Mouse (Mus musculus): ENCODE data around the gene Mrpl3. TPM values are rescaled to one million over a fixed set of nuclear protein-coding genes. Genes with fewer than 3 reads are reported as not detected.
"Not testable (repeated sequence)": the region's sequence is repeated elsewhere in the genome, so short reads cannot be mapped to it uniquely, and the experiment has no call there.

The Mrpl3 gene
- 10 to 100 TPM; 79.2 to 97.6 TPM for total RNA-seq (2021)
- polyA plus RNA-seq (2012; rRNA removed) = 64.9 and 94.1 TPM in 2 replicates
- long read RNA-seq, transcript Mrpl3-201 (10 exons, 3,972 nt) = major isoform, 53 of 56 reads
- long read RNA-seq, partial matches to known transcripts = 0 of 56 reads
- long read RNA-seq, other reads (novel, unspliced or antisense) = 2 of 56 reads

DNA sequence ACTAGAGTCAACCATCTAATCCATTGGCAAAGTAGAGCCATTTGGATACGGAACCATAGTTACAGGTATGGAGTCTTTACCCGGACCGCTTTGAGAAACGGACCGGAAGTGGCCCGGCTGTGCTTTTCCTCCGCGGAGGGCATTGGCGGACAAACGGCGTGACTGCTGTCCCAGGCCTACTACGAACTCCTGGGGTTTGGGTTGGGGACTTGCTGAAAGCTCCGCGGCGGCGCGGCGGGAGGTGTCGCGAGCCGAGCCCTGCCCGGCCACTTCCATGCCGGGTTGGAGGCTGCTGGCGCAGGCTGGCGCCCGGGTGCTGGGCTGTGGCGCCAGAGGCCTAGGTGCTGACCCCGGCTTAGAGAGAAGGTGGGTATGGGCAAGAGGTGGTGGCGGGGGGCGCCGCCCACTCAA, at the start of gene Mrpl3:
Mrpl3 (plus strand) TSS at position 93 of the 411 bp plus-strand sequence.
- DNase-seq = peak; percentile 88

DNA sequence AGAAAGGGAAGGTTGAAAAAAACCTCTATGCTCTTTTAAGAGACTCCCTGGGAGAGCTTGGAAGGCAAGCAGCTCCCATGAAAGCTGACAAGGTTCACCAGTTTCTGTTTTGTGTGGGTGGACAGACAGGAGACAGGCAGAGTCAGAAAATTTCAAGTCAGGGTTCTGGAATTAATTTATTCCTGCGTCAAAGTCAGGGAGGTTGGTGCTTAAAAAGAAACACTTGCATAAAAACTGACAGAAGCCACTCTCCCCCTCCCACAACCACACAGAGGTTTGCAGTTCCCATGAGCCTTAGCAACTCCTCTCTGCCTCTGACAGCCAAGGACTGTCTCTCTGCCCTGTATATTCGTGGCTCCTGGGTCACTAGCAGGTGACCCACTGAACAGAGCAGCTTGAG, 42.3 kb upstream of the Mrpl3 start:
- no peak for DNase-seq

DNA sequence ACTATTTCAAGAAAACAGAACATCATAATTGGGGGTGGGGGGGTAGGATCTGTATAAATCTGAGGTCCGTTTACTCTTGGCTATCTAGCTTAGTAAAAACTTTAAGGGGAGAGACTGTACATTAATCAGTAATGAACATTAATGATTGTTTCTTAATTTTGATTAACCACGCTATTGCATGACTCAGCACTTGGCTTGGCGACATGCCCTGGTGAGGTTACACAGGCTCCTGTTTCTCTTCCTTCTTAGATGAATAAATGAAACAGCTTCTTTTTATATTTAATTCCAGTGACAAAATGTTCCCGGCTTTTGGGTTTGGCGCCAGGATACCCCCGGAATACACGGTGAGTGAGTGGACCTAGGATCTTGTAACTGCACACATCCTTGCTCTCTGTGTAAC, 34.9 kb upstream of the Mrpl3 start:
- no peak for DNase-seq

DNA sequence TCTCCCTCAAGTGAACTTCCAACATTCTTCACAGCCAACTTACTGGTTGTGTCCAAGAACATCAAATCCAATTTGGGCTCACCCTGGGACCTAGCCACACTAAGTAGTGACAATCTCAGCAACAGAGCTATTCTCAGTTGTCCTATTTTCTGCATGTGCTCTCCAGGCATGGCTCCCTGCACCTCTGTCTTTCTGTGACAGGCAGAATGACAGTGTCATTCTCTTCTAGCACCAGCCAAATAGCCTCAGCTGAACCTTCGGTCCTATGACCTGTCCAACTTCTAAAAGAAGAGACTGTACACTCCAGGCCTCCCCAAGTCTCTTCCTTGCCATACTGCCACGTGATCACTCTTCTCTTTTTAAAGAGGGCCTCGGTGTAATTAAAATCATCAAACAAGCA, 24.7 kb upstream of the Mrpl3 start:
- DNase-seq = no peak

DNA sequence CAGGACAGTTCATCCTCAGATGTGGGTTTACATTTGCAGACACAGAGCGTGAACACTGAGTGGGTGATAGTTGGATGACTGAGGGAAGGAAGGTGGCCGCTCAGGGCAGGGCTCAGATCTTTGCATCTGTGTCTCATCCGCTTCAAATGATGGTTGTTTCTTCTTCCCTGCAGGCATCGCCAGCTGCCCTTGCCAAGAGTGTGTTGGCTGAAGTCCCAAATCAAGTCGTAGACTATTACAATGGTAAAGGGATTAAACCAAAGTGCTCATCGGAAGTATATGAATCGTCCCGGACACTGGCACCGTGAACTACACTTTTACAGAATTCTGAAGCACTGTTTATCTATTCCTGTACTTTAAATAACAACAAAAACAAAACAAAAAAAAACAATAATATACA, 20.5 kb upstream of the Mrpl3 start:
- DNase-seq = no peak

DNA sequence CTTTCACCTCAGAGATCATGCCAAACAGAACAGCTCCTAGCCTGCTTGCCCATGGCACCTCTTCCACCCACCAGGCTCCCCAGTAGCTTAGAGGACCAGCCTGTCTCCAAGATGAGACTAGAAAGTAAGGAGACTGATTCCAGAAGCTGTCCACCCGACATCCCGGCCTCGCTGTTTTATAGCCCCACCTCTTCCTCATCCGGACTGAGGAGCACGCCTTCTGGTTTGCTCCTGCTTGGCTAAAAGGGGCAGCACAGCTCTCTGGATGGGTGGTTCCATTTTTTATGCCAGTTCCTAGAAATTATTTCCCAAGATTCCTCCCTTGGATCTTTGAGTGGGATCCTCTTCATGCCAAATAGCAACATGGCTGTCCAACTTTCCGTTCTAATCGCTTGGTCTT, 19.4 kb upstream of the Mrpl3 start:
- no peak for DNase-seq

DNA sequence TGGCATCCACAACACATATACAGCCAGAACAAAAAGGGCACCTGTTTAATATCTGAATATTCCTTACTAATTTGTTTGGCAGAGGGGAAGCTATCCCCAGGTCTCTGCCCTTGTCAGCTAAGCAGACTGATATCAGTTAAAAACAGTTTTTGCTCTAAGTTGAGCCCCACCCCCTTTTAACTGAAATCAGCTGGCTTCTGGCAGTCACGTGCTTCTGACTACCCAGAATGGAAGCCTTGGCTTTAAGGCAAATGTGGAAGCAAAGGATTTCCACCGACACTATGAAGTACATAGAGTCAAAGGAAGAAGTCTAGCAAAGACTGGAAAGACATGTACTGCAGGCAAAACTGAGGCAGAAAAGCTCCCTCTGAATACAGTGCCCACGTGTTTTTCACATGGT, 15.2 kb upstream of the Mrpl3 start:
- no peak for DNase-seq

DNA sequence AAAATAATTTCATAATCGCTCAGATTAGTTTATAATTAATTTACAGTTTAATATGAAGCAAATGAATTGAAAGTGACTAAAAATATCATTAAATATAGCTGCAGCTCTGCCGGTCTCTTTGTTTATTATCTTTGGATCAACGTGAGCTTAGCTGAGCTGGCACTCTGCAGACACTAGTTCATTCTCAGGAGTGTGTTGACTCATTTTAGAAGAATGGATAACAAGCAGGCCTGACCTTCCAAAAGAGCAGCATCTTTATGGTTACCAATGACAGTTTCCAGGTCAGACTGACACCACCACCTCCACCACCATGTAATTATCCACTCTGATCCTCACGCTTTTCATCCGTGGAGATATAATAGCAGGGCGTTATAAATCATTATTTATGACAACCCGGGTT, 7.0 kb upstream of the Mrpl3 start:
- no peak for DNase-seq

DNA sequence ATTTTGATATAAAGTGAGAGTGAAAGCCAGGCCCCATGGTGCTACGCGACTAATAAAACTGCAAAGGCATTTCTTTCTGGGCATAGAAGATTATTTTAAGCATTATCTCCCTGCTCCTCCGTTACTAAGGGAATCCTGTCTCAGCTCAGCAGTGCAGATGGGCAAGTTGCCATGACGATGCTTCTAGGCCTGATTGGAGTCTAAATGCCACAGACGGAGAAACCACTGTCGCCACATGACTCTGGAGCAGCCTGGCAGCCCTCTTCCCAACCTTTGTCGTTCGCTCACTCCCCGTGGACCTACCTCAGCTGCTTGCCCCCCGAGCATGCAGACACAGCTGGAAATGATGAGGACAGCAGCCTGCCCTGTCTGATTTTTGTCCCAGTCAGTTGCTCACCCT, 4.7 kb upstream of the Mrpl3 start:
- DNase-seq = no peak

DNA sequence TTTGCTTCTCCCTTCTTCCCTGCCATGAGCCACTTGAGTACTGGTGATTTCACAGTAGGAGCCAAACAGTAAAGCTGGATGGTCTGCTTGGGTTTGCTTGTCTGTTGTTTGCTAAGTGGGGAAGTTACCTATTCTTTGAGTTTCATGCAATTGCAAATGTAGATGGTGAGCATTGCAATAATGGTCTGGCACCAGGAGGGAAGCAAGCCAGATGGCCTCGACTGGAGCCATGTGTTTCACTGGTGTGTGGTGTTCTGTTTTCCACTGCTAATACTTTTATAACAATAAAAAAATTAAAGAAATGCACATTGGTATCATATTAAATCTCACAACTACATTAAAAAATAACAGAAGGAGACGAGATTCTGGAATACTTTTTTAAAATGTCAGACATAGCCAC, 3.4 kb upstream of the Mrpl3 start:
- no peak for DNase-seq

DNA sequence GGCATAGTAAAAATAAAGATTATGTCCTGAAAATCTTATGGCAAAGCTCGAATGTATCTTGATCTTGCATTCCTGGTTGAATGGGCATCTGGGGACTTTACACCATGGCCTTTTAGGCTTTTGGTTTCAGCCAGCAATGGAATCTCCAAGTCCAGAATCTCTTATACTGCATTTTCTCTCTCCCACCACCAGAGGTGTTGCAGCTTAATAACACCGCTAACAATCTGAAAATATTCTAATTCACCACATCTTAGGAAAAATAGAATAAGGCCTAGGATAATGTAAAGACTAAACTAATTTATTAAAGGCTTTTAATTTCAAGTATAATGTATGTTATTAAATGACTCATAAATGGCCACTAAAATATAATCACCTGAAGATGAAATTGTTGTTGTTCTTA, 2.8 kb upstream of the Mrpl3 start:
- DNase-seq = no peak

DNA sequence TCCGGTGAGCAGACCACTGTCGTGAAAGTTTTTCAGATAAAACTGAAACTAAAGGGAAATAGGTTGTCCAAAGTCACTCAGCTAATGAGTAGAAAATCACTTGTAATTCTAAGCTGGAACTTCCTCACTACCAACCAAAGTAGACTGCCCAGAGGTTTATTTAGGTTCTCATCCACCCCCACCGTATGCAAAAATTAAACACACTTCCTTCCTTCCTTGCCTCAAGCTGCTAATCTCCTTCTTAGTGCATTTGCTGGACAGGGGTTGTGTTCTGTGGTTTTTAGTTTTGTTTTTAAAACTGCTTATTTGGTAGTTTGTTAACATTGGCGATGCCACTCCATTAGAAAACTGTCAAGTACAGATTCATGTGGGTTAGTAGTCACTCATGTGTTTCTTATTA, 773 bp downstream of the Mrpl3 start:
- no peak for DNase-seq

DNA sequence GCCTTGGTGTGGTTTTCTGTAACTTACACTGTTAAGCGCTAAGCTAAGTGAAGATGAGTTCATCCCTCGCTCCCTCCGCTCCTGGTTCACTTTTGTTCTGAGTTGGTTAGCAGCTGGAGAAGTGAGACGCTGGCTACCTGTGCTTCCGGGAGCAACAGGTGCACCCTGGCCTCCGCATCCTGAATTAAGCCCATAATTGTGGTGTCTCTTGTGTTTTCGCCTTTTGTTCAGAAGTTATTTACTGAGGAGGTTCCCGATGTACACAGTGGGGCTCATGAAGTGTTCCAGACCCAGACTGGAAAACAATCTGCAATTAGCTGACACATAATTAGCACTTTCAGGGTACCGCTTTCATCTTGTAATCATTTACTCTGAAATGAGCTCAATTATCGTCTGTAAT, 16.1 kb downstream of the Mrpl3 start:
- no peak for DNase-seq

DNA sequence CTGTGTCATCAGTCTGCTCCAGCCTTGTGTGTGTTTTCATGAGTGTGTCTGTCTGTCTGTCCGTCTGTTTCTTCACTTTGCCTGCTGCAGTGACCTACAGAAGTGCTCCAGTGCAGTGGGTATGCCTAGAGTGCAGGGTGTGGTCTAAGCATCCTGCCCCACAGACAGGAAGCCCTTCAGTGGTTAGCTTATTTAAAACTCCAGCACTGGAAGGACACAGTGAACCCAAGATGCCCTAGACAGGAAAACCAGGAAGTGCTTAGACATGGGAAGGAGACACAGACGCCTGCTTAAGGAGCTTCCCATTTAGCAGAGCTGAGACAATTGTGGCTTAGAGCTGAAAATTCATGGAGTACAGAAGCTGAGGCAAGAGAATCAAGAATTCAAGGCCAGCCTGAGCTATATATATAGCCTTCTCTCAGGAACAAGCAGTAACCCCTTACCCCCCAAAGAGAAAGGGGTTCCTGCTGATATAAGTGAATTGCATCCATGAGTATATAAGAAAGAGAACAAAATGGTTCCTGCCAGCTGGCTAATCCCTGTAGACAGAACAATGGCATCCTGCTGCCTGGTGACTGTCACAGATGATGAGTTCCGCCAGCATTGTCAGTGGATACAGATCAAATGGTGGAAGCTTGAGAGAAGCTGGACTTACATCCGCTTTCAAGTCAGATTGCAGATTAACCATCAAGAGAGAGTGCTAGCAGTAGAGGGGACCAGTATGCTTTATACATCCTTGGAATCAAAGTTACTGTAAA, 20.1 kb downstream of the Mrpl3 start:
- no peak for DNase-seq

DNA sequence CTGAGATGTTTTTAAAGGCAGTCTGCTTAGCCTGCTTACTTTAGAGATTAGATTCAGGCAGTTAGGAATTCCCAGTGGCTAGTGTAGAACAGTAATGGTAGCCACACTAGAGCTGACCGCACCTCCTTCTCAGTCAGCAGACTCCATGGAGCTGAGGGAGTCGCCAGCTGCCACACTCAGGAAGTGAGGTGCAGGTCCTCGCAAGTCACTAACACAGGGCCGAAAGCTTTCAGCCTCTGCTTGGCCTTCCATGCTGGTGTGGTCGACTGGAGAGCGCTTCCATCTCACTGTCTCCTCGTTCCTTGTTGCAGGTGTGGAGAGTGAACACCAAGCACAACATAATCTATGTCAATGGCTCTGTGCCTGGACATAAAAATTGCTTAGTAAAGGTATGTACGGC, 21.8 kb downstream of the Mrpl3 start:
- DNase-seq = no peak

DNA sequence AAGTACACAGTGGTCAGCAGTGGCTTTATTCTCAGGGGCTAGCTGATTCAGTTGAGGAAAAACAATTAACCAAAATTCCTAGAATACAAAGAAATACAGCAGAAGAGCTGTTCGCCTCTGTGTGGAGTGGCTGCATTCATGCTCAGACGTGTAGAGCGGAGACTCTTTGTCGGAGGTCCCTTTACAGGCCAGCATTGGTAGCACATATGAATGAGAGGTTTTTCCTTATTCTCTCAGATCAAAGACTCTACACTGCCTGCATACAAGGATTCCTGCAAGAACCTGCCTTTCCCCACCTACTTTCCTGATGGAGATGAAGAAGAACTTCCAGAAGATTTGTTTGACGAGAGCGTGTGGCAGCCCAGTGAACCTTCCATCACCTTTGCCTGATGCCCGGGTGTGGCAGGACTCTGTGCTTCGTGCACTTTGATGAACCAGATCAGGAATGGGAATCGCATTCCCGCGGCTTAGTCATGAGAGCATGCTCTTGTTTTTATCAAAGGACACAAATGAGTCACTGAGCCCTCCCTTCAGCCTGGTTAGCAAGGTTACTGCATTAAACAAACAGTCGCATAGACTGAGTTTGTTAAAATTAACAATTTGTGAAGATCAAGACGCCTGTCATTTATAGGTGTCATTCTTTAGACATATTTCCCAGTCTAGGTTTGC, 23.9 kb downstream of the Mrpl3 start:
- DNase-seq = peak; percentile 73

DNA sequence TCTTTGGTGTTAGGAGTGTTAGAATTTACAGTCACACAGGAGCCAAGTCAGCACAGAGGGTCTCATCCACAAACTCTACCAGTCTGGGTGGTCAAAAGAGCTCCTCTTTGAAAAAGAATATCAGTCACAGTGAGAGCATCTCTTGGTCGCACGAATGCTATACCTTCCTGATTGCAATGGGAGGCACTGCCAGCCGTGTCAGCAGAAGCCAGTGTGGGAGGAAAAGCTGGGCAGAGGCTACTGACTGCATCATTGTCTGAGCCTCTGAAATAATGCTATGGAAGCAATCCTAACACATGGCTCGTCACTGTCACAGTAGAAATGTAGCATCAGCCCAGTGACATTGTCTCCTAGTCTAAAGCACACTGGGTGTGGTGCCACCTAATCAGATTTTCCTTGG, 25.4 kb downstream of the Mrpl3 start:
- DNase-seq = no peak

DNA sequence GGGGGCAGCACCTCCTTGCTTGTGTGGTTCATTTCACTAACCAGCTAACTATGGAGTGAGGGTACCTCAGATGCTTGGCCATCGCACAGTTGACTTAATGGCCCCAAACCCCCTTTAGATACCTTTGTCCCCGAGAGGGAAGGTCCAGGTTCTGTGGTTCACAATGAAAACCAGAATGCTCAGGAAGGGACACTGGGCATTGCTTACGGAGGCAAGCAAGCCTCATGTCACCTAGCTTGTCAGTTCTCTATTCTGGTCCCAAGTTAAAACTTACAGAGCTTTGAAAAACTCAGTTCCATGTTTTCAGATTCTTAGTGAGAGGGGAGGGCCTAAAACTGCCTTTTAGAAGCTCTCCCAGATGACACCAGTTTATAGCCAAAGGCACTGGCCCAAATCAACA, 27.2 kb downstream of the Mrpl3 start:
- DNase-seq = no peak

DNA sequence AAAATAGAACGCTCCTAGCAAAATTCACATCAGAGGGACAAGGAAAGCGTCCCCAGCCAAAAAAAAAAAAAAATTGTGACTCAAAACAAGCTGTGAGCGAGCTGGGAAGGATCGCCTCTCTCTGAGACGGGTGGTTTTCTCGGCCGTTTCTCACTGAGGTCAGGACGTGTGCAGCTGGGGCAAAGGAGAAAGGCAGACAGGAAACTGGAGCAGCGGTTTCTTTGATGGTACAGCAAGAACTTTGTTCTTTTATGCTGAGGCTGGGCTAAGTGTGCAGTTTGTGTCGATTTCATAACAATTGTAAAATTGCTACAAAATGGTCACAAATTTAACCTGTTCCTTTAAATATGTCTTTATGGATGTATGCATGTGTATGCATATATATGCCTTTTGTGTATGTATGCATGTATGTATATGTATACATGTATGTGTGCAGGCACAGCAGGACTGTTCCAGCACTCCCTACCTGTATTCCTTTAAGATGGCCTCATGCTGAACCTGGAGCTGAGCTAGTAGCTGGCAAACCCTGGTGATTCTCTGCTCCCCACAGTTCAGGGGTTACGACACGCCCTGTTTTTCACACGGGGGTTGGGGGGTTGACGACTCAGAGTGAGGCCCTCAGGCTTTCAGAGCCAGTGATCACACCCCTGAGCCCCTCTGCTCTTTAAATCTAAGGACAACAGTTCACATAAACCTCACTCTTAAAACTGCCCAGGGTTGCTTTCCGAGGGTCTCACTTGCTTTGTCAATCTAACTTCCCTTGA, 48.0 kb downstream of the Mrpl3 start:
- DNase-seq = no peak

DNA sequence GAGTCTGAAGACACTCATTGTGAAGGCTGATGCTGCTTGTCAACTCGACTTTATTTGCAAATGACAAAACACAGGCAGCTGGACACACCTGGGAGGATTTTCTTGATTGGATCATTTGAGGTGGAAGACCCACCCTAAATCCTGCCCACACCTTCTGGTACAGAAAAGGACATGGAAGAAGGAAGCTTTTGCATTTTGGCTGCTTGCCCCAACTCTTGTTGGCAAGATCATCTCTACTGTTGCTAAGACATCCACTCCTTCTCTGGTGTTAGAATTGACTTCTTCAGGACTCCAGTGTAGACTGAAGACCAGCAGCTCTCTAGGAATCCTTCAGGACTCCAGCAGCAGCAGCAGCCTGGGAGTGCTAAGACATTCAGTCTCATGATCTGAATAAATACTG, 48.9 kb downstream of the Mrpl3 start:
- DNase-seq = no peak

DNA sequence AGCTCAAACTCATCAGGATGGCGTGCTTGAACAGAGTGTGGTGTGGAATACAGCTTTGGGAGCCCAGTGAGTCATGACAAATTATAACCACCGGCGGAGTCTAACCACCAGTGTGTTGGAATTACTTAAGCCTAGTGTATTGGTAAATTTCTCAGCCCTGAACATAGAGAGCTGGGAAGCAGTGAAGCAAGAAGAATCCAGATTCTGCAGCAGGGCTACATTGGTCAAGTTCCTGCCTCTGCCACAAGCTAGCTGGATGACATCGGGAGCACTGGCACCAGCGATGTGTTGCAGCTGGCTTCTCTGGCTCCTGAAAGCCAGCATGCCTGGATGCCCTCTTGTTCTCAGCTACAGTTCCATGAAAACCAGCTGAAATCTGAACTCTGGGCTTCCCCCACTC, 50.9 kb downstream of the Mrpl3 start:
- DNase-seq = no peak

DNA sequence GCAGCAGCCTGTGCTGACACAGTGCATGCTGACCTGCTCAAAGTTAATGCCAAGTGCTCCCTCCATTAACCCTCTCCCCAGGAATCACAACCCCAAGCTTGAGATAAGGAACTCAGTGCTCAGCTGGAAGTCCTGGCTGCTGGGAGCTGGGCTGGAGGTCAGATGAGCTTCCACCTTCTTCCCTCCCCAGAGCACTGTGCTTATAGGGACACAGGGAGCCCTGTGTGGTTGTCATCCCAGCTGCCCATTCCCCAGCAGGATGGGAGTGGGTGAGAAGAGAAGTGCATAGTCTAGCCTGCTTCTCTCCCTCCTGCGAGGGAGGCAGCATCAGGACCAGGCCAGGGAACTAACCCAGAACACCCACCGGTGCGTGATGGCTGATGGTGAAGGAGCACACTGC, 72.2 kb downstream of the Mrpl3 start:
- DNase-seq = not testable (repeated sequence)

Measured in adrenal gland, adult 2 months (tissue).